Mouse (Mus musculus): ENCODE measurements at regions not wholly inside any gene's neighbourhood (a gene's known extent, or its start where the extent isn't known, plus 50 kb on each side); places are given as distances from the start of the nearest gene placed in this dataset.

GRCm38 (mm10) chr19:28732998-28733397 is 53.1 kb upstream of the Glis3 start:
- DNase-seq (ENCODE audit: low read depth, low spot score): no peak

GRCm38 (mm10) chr19:28733781-28734180 is 53.9 kb upstream of the Glis3 start:
- no peak for DNase-seq (ENCODE audit: low read depth, low spot score)

DNA sequence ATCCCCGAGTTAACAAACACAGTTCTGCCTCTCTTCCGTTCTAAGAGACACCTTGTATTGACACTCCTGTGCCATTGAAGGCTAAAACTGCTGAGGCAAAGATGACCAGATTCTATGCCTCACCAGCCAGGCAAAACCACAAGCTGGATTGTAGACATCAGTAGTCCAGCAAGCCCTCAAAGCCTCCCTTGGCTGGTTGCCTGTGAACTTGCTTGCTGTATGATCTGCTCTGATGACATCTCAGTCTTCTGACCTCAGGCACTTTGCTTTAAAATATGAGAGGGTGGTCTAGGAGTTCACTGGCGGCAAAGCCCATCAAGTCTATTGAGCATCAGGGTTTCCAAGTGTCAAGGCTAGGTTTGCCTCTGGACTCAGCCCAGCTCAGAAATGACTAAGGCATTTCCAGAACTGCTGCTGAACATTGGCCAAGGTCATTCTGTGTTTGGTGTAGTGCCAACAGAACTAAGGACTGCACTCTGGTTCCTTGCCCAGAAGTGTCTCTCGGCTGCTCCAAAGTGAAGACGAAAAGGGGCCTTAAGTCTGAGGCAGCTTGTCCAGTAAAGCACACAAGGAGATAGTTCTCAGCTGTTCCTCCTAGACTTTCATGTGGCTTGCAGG is 63.4 kb upstream of the Glis3 start:
- DNase-seq (ENCODE audit: low read depth, low spot score): no peak

GRCm38 (mm10) chr19:28745105-28745504 is 65.2 kb upstream of the Glis3 start:
- no peak for DNase-seq (ENCODE audit: low read depth, low spot score)

DNA sequence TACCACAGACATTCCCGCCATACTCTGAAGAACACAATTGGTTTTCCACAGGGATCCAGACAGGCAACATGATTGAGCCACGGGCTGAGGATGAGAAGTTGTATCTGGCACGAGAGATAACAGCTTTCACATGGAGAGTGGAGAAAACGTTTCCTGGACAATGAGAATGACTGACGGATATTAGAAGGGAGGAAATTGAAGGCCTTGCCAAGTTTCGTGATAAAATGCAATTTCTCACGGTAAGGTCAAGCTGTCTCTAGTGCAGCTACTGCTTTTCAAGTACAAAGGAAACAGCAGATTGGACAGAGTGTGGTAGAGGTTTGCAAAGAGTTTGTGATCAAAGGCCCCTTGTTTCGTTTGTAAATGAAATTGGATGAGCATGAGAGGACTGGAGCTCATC is 65.7 kb upstream of the Glis3 start:
- no peak for DNase-seq (ENCODE audit: low read depth, low spot score)

GRCm38 (mm10) chr19:28751091-28751490 is 71.2 kb upstream of the Glis3 start:
- no peak for DNase-seq (ENCODE audit: low read depth, low spot score)

DNA sequence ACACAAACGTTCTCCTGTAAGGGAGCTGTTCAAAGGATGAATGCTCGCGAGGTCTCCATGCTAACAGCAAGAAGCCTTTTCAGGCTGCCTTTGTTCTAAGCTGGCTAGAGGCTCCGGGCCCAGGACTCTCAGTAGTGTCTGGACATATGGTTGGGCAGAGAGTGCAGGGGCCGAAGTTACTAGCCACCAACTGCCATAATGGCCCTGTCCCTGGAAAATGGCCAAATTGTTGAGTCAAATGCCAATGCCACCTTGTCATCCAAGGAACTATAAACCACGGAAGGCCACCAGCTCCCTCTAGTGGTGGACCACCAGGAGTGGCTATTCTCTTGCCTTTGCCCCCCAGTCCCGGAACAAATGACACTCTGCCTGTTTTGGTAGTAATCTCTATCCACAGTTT is 76.0 kb upstream of the Slc1a1 start:
- peak; percentile 55 for DNase-seq (ENCODE audit: low read depth, low spot score)

DNA sequence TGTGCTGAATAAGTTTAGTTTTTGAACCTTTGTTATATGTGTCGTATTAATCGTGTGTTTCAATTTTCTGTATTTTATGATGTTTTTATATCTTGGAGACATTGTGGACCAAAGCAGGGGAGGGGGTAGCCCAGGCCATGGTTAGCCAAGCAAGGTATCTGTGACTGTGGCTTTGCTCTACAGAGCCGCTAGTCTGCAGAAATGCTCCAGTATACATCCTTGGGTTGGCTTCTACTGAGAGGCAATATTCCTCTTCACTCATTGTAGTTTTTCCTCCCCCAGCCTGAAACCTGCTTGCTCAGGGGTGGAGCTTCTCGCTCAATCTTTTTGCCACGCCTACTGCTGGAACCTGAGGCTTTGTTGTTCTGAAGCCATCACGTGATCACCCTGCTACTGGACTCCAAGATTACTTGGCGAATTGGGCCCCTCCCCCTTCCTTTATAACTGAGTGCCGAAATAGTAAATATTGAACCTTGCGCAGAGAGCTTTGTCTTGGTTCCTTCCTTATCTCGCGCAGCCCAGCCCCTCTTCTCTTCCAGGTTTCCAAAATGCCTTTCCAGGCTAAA is 70.0 kb upstream of the Slc1a1 start:
- no peak for DNase-seq (ENCODE audit: low read depth, low spot score)

DNA sequence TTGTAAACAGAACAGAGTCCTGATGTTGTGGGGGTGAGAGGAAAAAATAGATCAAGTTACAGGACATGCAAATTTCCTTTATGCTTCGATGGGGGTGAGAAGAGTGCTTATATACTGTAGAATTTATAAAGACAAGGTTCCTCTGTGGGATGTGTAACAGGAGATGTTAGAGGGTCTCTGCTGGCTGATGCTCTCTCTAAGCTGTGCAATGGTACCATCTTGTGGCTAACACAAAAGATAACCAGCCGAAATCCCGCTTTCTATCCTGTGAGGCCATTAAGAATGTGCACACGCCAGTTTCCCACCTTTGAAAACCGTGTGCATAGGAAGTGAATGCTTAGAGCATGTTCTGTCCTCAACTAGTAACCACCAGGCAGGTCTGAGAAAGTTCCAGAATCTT is 66.6 kb upstream of the Slc1a1 start:
- no peak for DNase-seq (ENCODE audit: low read depth, low spot score)

- no peak for DNase-seq (ENCODE audit: low read depth, low spot score)
Observed at GRCm38 (mm10) chr19:28770419-28770818, 64.4 kb upstream of the Slc1a1 start.

- no peak for DNase-seq (ENCODE audit: low read depth, low spot score)
Observed at GRCm38 (mm10) chr19:28771836-28772235, 63.0 kb upstream of the Slc1a1 start.

- DNase-seq (ENCODE audit: low read depth, low spot score): peak; percentile 38
Observed at GRCm38 (mm10) chr19:28772840-28773570, 61.8 kb upstream of the Slc1a1 start.

DNA sequence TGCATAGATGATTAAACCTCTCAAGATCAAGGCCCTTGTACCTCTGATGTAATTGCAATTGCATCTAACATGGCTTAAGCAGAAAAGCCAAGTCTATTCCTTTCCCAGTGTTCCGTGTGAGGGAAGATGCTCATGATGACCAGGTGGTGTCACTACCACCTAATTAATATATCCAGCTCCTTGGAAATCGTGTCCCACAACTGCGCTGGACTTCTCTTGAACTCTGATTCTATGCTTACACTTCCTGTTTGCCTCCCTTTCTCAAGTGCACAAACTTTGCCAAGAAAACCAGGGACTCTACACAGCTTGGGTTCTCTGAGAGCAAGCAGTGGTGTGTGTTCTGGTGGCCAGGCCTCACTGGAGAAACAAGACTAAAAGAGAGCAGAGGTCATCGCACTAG is 58.0 kb upstream of the Slc1a1 start:
- no peak for DNase-seq (ENCODE audit: low read depth, low spot score)

GRCm38 (mm10) chr19:28777674-28778073 is 57.2 kb upstream of the Slc1a1 start:
- DNase-seq (ENCODE audit: low read depth, low spot score): no peak

GRCm38 (mm10) chr19:28778386-28778785 is 56.5 kb upstream of the Slc1a1 start:
- DNase-seq (ENCODE audit: low read depth, low spot score): no peak

DNA sequence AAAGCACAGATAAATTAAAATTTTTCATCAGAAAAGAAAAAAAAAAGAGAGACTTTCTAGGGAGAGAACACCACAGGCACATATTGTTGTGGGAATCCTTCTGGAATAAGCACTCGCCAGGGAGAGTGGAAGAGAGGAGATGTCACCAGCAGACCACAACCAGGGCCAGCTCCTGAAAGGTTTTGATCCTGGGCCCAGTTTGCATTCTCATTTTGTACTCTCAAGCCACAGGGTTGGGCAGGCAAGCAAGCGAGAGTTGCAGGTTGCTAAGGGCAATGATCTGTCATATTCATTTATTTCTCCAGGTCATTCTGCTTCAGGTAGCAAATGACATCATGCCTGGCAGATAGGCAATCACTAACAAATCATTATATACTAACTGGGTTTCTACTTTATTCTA is 52.9 kb upstream of the Slc1a1 start:
- DNase-seq (ENCODE audit: low read depth, low spot score): no peak
